10 mouse cellular contexts compared by ENCODE assay signal in the genomic region with DNA sequence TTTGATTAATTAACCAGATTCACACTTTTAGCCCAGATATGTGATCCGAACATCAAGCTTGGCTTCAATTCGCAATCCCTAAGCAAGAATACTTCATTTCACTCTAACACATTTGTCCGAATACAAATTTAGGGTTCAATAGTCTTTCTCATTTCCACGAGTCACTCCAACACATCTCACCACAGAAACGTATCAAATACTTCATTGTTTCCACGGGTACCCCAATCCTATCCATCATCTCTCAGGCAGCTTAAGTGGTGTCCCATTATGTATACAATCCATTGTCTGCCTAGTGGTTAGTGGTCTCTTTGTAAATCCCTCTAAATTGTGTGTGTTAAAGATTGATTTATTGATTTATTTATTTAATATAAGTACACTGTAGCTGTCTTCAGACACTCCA. TPM values are rescaled to one million over a fixed set of nuclear protein-coding genes. Genes with fewer than 3 reads are reported as not detected.
DNase-seq lines count a peak whose midpoint lies in the region; ATAC-seq and TF ChIP-seq lines count a peak whose summit lies in the region.
"Had no signal": no experiment of that assay in that cellular context is flagged by ENCODE, and none has a peak within 500 bp of the region (broad histone marks: within the 10 kb centered on the region; RNA-seq: fewer than 3 reads in every experiment).

No protein-coding gene starts in this region.

- DNase-seq in heart, postnatal 25 days (ENCODE audit: low spot score): no peak
- no peak for DNase-seq in ES-E14 (ENCODE audit: low read depth, low spot score)
- DNase-seq in hindbrain, embryonic 10.5 days (ENCODE audit: low spot score): no peak
- no peak for DNase-seq in urinary bladder, postnatal 4 days (ENCODE audit: low spot score in 2 of 2)
- DNase-seq in cerebellum, adult 8-10 months: no peak
- DNase-seq: lung, adult 2 months; right cerebral cortex, postnatal 14 days had no signal

- H3K36me3 ChIP-seq in heart, embryonic 15.5 days: peaks cover 35% of the 10 kb centered on the region
- H3K36me3 ChIP-seq in ES-E14 (ENCODE audit: control insufficient read depth, insufficient read depth, low read length, poor library complexity, severe bottlenecking): peaks cover 18% of the 10 kb centered on the region
- peaks cover 51% of the 10 kb centered on the region for H3K36me3 ChIP-seq in hindbrain, embryonic 10.5 days
- peaks cover 30% of the 10 kb centered on the region for H3K36me3 ChIP-seq in midbrain, embryonic 13.5 days

- no peaks in the 10 kb centered on the region for H3K27me3 ChIP-seq in heart, embryonic 15.5 days
- no peaks in the 10 kb centered on the region for H3K27me3 ChIP-seq in hindbrain, embryonic 10.5 days (ENCODE audit: insufficient read depth, poor library complexity, severe bottlenecking)
- H3K27me3 ChIP-seq in midbrain, embryonic 13.5 days: no peaks in the 10 kb centered on the region

- WGBS in heart, embryonic 15.5 days: 79% methylated on average over 6 of the region's 6 CpGs
- 80% methylated on average over 6 of the region's 6 CpGs for WGBS in hindbrain, embryonic 10.5 days
- 82% methylated on average over 6 of the region's 6 CpGs for WGBS in midbrain, embryonic 13.5 days

- ATAC-seq in heart, embryonic 15.5 days (replicated peaks; ENCODE audit: insufficient number of reproducible peaks, insufficient read depth, low FRiP score, low read depth): no peak
- ATAC-seq in midbrain, embryonic 13.5 days: no peak
- ATAC-seq in inflammation-experienced regulatory T-cells, adult 6 months: no peak

- in situ Hi-C loops in ES-E14 (cut with MboI; ENCODE audit: low sequenced_read_pairs in 2 of 2, unreplicated experiment in 2 of 2): no loop called here

- H3K9ac ChIP-seq in heart, embryonic 15.5 days: no peak overlapping the region
- peak overlapping the region; percentile 91; the same call in 1 of the 2 replicates for H3K9ac ChIP-seq in ES-E14 (ENCODE audit: insufficient read depth, low read depth, low read length, poor library complexity, severe bottlenecking)
- no peak overlapping the region for H3K9ac ChIP-seq in midbrain, embryonic 13.5 days (replicated peaks)

- peak overlapping the region; percentile 91 for H3K4me3 ChIP-seq in heart, embryonic 15.5 days
- H3K4me3 ChIP-seq in ES-E14 (ENCODE audit: insufficient read depth in 1 of 2, low read depth in 1 of 2, low read length in 2 of 2, poor library complexity in 1 of 2, severe bottlenecking in 1 of 2): peak overlapping the region; percentile 84
- H3K4me3 ChIP-seq in hindbrain, embryonic 10.5 days: peak overlapping the region; percentile 91; the same call in 1 of the 2 replicates
- peak overlapping the region; percentile 74; the same call in 1 of the 2 replicates for H3K4me3 ChIP-seq in midbrain, embryonic 13.5 days (replicated peaks)

- intact Hi-C loops in heart, postnatal 25 days (cut with DNase I): loop anchor here (2.0 to 5.0 kb wide), 2 partner anchors 176 to 272 kb away; no protein-coding TSS in a partner anchor

- H3K4me2 ChIP-seq in heart, embryonic 15.5 days: peak overlapping the region; percentile 77
- peak overlapping the region; percentile 75 for H3K4me2 ChIP-seq in midbrain, embryonic 13.5 days (replicated peaks)

- no peaks in the 10 kb centered on the region for H3K9me3 ChIP-seq in heart, embryonic 15.5 days (replicated peaks)
- H3K9me3 ChIP-seq in ES-E14 (ENCODE audit: control insufficient read depth, insufficient read depth, low read depth, low read length): no peaks in the 10 kb centered on the region
- no peaks in the 10 kb centered on the region for H3K9me3 ChIP-seq in hindbrain, embryonic 10.5 days
- H3K9me3 ChIP-seq in midbrain, embryonic 13.5 days: no peaks in the 10 kb centered on the region

- peaks cover 13% of the 10 kb centered on the region for H3K4me1 ChIP-seq in heart, embryonic 15.5 days (replicated peaks)
- H3K4me1 ChIP-seq in ES-E14 (ENCODE audit: control insufficient read depth in 2 of 2, insufficient read depth in 2 of 2, low read length in 2 of 2, poor library complexity in 1 of 2): no peaks in the 10 kb centered on the region
- peaks cover 11% of the 10 kb centered on the region for H3K4me1 ChIP-seq in hindbrain, embryonic 10.5 days (replicated peaks)
- peaks cover 20% of the 10 kb centered on the region for H3K4me1 ChIP-seq in midbrain, embryonic 13.5 days (replicated peaks)

- H3K27ac ChIP-seq in heart, embryonic 15.5 days: no peak overlapping the region
- H3K27ac ChIP-seq in ES-E14 (ENCODE audit: insufficient read depth, low read depth, low read length, poor library complexity, severe bottlenecking): peak overlapping the region; percentile 4; the same call in 1 of the 2 replicates
- H3K27ac ChIP-seq in hindbrain, embryonic 10.5 days: no peak overlapping the region
- H3K27ac ChIP-seq in midbrain, embryonic 13.5 days: no peak overlapping the region

TF ChIP-seq in ES-E14, 5 proteins besides CTCF, POLR2A, EP300 and RAD21:
- TF ChIP-seq HCFC1 (IDR thresholded peaks at IDR 0.05; ENCODE audit: borderline replicate concordance, insufficient read depth, low read length) (no peak), MAFK (IDR thresholded peaks at IDR 0.05; ENCODE audit: insufficient read depth, low read depth, low read length) (no peak), ZC3H11A (IDR thresholded peaks at IDR 0.05; ENCODE audit: borderline replicate concordance, low read depth, low read length) (no peak), ZNF384 (IDR thresholded peaks at IDR 0.05; ENCODE audit: low read depth, low read length) (no peak), CHD2 (IDR thresholded peaks at IDR 0.05; ENCODE audit: low read depth, low read length) (no peak)

RNA-seq across cellular contexts. Expression of a gene that starts 1.1 kb away (rescaled TPM):
- 489 and 502 TPM in 2 replicates for polyA plus RNA-seq in heart, embryonic 15.5 days (2015; fragmentation: Nextera tagmentation; extraction: Ambion mirVana)
- total RNA-seq in heart, postnatal 25 days (2021): 100 to 1,000 TPM; 316 to 318 TPM
- 801 and 1,038 TPM in 2 replicates for total RNA-seq in ES-E14 (2012; rRNA removed)
- polyA plus RNA-seq in hindbrain, embryonic 10.5 days (2016; fragmentation: Nextera tagmentation; extraction: Ambion mirVana): 814 and 844 TPM in 2 replicates
- 578 and 624 TPM in 2 replicates for polyA plus RNA-seq in midbrain, embryonic 13.5 days (2015; fragmentation: Nextera tagmentation; extraction: Ambion mirVana)
- polyA plus RNA-seq in inflammation-experienced regulatory T-cells, adult 6 months (2017; shearing (Covaris generic)): 100 to 1,000 TPM; 321 to 978 (median 399) TPM

RNA-seq across cellular contexts. Expression of a gene that starts 27.0 kb away (rescaled TPM):
- polyA plus RNA-seq in heart, embryonic 15.5 days (2015; fragmentation: Nextera tagmentation; extraction: Ambion mirVana): 32.7 and 41.7 TPM in 2 replicates
- 1 to 10 TPM; 6.7 to 6.8 TPM for total RNA-seq in heart, postnatal 25 days (2021)
- total RNA-seq in ES-E14 (2012; rRNA removed): 38.0 and 56.4 TPM in 2 replicates
- polyA plus RNA-seq in hindbrain, embryonic 10.5 days (2016; fragmentation: Nextera tagmentation; extraction: Ambion mirVana): 20.8 and 22.1 TPM in 2 replicates
- 7.5 and 10.1 TPM in 2 replicates for polyA plus RNA-seq in midbrain, embryonic 13.5 days (2015; fragmentation: Nextera tagmentation; extraction: Ambion mirVana)
- 10 to 100 TPM in 1 of 3 experiments, 1 to 10 TPM in 2; 4.6 to 13.4 (median 6.8) TPM for polyA plus RNA-seq in inflammation-experienced regulatory T-cells, adult 6 months (2017; shearing (Covaris generic))
